Mouse (Mus musculus): ENCODE measurements around the gene Fam81b. TPM values are rescaled to one million over a fixed set of nuclear protein-coding genes. Genes with fewer than 3 reads are reported as not detected.

The Fam81b gene
- polyA plus RNA-seq, 1 experiment from 2014 or later = not detected

GRCm38 (mm10) chr13:76174297-76174696 lies 130.6 kb downstream of the Fam81b start:
- ATAC-seq (ENCODE audit: insufficient read depth, low FRiP score, low TSS enrichment) (no peak), DNase-seq (ENCODE audit: low spot score) (no peak)
- Histone ChIP-seq H3K9me3 (ENCODE audit: control insufficient read depth, low read length) (no peaks in the 10 kb centered on the region), H3K27ac (ENCODE audit: low read depth, low read length) (no peak overlapping the region), H3K4me2 (ENCODE audit: low read depth) (no peak overlapping the region), H3K4me1 (ENCODE audit: control insufficient read depth, insufficient read depth, low read length) (no peaks in the 10 kb centered on the region), H3K9ac (ENCODE audit: low read length) (no peak overlapping the region), H3K4me3 (ENCODE audit: low read depth, low read length) (no peak overlapping the region), H3K36me3 (ENCODE audit: control insufficient read depth, insufficient read depth, low read length) (no peaks in the 10 kb centered on the region; the same call in 1 of the 2 replicates), H3K27me3 (ENCODE audit: control insufficient read depth, insufficient read depth, low read length) (no peaks in the 10 kb centered on the region)

GRCm38 (mm10) chr13:76160587-76160986 lies 144.3 kb downstream of the Fam81b start:
- DNase-seq (ENCODE audit: low spot score) = no peak
- Histone ChIP-seq H3K4me1 (ENCODE audit: control insufficient read depth, insufficient read depth, low read length) (no peaks in the 10 kb centered on the region), H3K9ac (ENCODE audit: low read length) (no peak overlapping the region), H3K36me3 (ENCODE audit: control insufficient read depth, insufficient read depth, low read length) (peaks cover 7% of the 10 kb centered on the region), H3K27me3 (ENCODE audit: control insufficient read depth, insufficient read depth, low read length) (no peaks in the 10 kb centered on the region), H3K4me3 (ENCODE audit: low read depth, low read length) (no peak overlapping the region), H3K27ac (ENCODE audit: low read depth, low read length) (no peak overlapping the region), H3K4me2 (ENCODE audit: low read depth) (no peak overlapping the region), H3K9me3 (ENCODE audit: control insufficient read depth, low read length) (no peaks in the 10 kb centered on the region)
- 89% methylated on average over 2 of the region's 2 CpGs for WGBS
- no peak for ATAC-seq (ENCODE audit: insufficient read depth, low FRiP score, low TSS enrichment)

DNA sequence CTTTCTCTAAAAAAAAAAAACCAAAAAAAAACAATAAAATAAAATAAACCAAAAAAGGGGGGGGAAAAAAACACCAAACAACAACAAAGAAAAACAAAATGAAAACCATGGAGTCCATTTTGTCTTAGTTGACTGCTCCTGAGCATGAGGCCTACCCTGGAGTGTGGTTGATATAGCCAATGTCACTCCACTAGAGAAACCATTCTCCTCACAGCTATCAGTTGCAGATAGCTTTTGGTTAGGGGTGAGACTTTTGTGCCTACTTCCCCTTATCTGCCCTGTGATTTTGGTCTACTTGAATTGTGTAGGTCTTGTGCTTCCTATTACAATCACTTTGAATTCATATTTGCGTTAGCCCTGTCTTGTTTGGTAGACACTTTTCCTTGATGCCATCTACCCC lies 147.4 kb downstream of the Fam81b start:
- 100% methylated on average over 1 of the region's 1 CpGs for WGBS
- H3K4me1 ChIP-seq (ENCODE audit: control insufficient read depth, insufficient read depth, low read length) = no peaks in the 10 kb centered on the region
- H3K9me3 ChIP-seq (ENCODE audit: control insufficient read depth, low read length) = no peaks in the 10 kb centered on the region
- no peak overlapping the region for H3K27ac ChIP-seq (ENCODE audit: low read depth, low read length)
- no peaks in the 10 kb centered on the region for H3K27me3 ChIP-seq (ENCODE audit: control insufficient read depth, insufficient read depth, low read length)
- H3K36me3 ChIP-seq (ENCODE audit: control insufficient read depth, insufficient read depth, low read length) = peaks cover 5% of the 10 kb centered on the region
- no peak overlapping the region for H3K9ac ChIP-seq (ENCODE audit: low read length)
- ATAC-seq (ENCODE audit: insufficient read depth, low FRiP score, low TSS enrichment) (no peak), DNase-seq (ENCODE audit: low spot score) (no peak)
- H3K4me3 ChIP-seq (ENCODE audit: low read depth, low read length) = no peak overlapping the region
- no peak overlapping the region for H3K4me2 ChIP-seq (ENCODE audit: low read depth)

DNA sequence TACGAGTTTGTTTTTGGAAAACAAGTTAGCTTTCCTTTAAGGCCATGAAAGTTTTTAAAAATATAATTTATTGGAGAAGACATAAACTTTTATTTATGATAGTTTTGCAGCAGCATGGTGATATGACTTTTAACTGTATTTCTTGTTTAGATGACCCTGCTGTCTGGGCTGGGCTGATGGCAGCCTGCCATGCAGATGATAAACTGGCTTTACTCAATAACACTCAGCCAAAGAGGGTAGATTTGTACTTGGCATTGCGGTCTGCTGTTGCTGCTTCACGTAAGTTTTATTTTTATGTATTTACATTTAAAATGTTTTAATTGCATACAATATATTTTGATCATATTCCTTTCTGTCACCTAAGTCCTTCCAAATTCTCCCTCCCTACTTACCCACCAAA lies 147.8 kb downstream of the Fam81b start:
- H3K27me3 ChIP-seq (ENCODE audit: control insufficient read depth, insufficient read depth, low read length) = no peaks in the 10 kb centered on the region
- 94% methylated on average over 3 of the region's 3 CpGs for WGBS
- no peak for DNase-seq (ENCODE audit: low spot score)
- H3K36me3 ChIP-seq (ENCODE audit: control insufficient read depth, insufficient read depth, low read length) = peaks cover 5% of the 10 kb centered on the region
- ATAC-seq (ENCODE audit: insufficient read depth, low FRiP score, low TSS enrichment) = no peak
- H3K4me1 ChIP-seq (ENCODE audit: control insufficient read depth, insufficient read depth, low read length) = no peaks in the 10 kb centered on the region
- no peaks in the 10 kb centered on the region for H3K9me3 ChIP-seq (ENCODE audit: control insufficient read depth, low read length)
- no peak overlapping the region for H3K4me2 ChIP-seq (ENCODE audit: low read depth)
- no peak overlapping the region for H3K4me3 ChIP-seq (ENCODE audit: low read depth, low read length)
- no peak overlapping the region for H3K27ac ChIP-seq (ENCODE audit: low read depth, low read length)
- no peak overlapping the region for H3K9ac ChIP-seq (ENCODE audit: low read length)

Small RNA genes within 50 kb of the gene (microRNA-seq; reads per million reads assigned to microRNA genes)
- gene Gm24025 = not detected

Other genes with a start within 250 kb of the Fam81b start
- gene Gpr150, start 248.1 kb downstream of the Fam81b start, polyA plus RNA-seq (2014; fragmentation: Nextera tagmentation; extraction: Ambion mirVana) = 0.31 and 0.65 TPM in 2 replicates
- 5.3 and 6.6 TPM in 2 replicates for gene Arsk, start 206.4 kb downstream of the Fam81b start, polyA plus RNA-seq (2014; fragmentation: Nextera tagmentation; extraction: Ambion mirVana)
- gene Ttc37, start 206.3 kb downstream of the Fam81b start, polyA plus RNA-seq (2014; fragmentation: Nextera tagmentation; extraction: Ambion mirVana) = 15.8 and 17.1 TPM in 2 replicates
- 0.37 and 0.44 TPM in 2 replicates for gene Mctp1, start 79.5 kb upstream of the Fam81b start, polyA plus RNA-seq (2014; fragmentation: Nextera tagmentation; extraction: Ambion mirVana)

All from neural tube, embryonic 11.5 days (tissue).